Mouse (Mus musculus): Measurements from ENCODE around the gene G530012D18Rik.
"Not testable (repeated sequence)": the region's sequence is repeated elsewhere in the genome, so short reads cannot be mapped to it uniquely, and the experiment has no call there.

The G530012D18Rik gene

DNA sequence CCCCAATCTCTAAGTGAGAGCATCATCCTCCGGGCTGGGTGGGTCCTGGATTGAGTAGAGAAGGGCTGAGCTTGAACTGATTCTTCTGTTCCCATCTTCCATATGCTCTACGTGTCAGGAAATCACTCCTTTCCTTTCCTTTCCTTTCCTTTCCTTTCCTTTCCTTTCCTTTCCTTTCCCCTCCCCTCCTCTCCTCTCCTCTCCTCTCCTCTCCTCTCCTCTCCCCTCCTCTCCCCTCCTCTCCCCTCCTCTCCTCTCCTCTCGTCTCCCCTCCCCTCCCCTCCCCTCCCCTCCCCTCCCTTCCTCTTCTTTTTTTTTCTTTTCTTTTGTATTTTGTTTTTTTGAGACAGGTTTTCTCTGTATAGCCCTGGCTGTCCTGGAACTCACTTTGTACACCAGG lies at the start of gene G530012D18Rik:
Gene G530012D18Rik (plus strand): TSS at position 301 of the 400 bp plus-strand sequence.
- DNase-seq, result not testable (repeated sequence)

- not testable (repeated sequence) for DNase-seq
Observed at GRCm38 (mm10) chr1:85526401-85526800, 49.1 kb upstream of the G530012D18Rik start.

GRCm38 (mm10) chr1:85528451-85529110 lies 46.9 kb upstream of the G530012D18Rik start:
- DNase-seq, result not testable (repeated sequence)

DNA sequence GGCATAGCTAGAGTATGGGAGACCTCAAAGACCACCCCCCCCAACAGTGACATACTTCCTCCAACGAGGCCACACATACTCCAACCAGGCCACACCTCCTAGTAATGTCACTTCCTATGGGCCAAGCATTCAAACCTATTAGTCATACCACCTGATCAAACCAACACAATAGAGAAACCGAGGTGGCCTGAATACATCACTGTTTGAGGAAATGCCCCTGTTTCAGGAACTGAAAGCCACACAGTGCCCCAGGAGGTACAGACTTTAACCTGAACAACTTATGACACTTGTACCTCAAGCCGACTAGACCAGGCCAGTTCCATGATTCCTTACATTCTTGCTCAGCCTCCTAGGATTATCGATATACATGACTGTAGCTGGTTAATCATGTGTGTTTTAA lies 31.7 kb upstream of the G530012D18Rik start:
- DNase-seq, result not testable (repeated sequence)

DNA sequence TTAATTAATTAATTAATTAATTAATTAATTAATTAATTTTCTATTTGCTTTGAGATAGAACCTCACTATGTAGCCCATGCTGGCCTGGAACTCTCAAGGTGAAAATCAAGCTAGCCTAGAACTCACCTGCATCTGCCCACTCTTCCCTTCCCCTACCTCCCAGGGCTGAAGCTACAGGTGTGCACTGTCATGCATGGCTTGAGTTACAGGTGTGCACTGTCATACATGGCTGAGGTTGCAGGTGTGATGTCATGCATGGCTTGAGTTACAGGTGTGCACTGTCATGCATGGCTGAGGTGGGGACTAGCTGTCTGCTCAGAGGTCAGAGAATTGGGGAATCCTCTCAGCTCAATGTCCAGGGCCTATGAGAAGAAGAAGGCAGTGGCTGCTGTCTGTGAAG lies 29.0 kb upstream of the G530012D18Rik start:
- not testable (repeated sequence) for DNase-seq

- peak; percentile 16 for DNase-seq
Observed at GRCm38 (mm10) chr1:85555261-85555660, 20.2 kb upstream of the G530012D18Rik start.

DNA sequence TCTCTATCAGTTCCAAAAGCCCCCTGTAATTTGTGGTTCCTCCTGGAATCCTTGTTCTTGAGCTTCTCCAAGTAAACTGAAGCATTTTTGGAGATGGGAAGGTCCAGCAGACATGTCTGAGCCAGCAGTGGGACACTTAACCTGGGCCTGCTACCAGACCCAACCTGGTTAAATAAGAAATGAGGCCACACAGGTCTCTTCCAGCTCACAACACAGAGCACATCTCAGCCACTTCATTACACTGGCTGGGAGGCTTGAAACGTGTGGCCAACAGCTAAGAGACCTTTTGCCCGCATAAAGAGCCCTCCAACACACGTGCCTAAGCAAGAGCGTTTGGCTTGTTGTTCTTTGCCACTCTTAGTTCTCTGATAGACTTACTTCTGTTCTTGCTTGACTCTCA lies 1.9 kb upstream of the G530012D18Rik start:
- DNase-seq, result not testable (repeated sequence)

DNA sequence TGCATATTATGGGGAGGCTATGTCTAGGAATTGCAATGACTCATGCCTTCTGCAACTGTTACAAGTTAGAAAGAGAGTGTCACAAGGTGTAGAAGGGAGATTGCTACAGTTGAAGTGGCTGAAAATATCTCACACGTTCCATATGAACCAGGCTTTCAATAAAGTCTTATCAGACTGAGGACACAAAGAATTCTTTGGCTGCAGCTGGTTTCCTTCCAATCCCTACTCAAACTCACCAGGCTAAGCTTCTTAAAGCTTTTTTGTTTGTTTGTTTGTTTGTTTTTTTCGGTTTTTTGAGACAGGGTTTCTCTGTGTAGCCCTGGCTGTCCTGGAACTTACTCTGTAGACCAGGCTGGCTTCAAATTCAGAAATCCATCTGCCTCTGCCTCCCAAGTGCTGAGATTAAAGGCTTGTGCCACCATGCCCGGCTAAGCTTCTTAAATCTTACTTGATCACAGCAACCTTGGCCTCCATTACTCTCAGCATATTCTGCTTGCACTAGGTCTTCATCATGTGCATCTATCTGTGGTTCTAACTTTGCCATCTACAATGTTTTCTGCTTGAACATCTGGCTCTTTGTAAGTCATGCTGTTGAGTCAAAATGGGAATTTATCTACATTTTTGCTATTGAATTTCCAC lies 3.0 kb downstream of the G530012D18Rik start:
- not testable (repeated sequence) for DNase-seq

GRCm38 (mm10) chr1:85579199-85580147 lies 4.0 kb downstream of the G530012D18Rik start:
- not testable (repeated sequence) for DNase-seq

- not testable (repeated sequence) for DNase-seq
Observed at GRCm38 (mm10) chr1:85580148-85580534, 4.7 kb downstream of the G530012D18Rik start.

DNA sequence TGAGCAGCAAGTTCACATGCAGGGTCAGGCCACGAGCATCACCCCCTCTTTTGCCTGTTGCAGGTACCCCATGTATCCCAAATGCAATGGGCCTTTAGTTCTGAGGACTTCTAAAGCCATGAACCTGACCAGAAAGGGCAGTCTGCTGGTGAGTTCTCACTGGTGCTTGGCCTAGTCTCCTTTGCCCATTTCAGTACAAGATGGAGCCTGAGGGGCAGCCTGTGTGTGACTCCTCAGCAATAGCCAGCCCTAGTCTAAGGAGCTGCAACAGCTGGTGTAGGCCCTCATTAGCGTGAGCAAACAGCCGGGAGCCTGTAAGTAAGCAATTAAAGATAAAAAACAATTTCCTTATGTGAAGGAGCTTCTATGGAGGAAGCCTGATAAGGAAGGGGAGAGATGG lies 5.1 kb downstream of the G530012D18Rik start:
- not testable (repeated sequence) for DNase-seq

GRCm38 (mm10) chr1:85581518-85581917 lies 6.0 kb downstream of the G530012D18Rik start:
- DNase-seq, result not testable (repeated sequence)

GRCm38 (mm10) chr1:85588697-85589096 lies 13.2 kb downstream of the G530012D18Rik start:
- DNase-seq, result not testable (repeated sequence)

- DNase-seq, result not testable (repeated sequence)
Observed at GRCm38 (mm10) chr1:85592526-85592925, 17.1 kb downstream of the G530012D18Rik start.

DNA sequence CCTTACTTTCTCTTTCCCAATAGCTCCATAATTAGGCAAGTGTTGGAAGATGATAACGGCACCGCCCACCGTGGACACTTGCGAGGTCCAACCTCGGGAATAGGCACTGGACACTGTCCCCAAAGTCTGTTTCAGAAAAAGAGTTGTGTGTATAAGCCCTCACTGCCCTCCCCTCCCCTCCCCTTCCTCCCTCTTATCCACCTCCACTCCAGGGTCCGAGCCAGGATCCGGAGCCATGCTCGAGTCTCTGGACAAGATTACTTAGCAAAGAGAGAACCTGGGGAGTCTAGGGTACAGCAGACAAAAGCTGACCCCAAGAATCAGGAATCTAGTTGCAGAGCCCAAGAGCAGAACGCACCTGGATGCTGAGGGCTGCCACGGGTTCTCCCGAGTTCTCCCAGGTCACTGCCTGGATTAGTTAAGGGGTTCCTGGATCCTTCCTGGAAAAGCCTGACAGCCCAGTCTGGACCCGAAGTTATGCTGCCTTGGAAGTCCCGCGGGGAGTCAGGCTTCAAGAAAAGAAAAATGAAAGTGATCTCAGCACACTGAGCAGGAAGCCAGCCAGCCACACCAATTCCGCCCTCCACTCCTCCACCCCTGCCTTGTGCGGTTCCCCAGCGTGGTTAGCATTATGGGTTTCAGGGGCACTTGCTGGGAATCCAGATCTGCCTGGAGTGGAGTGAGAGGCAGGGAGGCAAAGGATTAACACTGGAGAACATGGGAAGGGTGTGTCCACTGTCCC lies 23.0 kb downstream of the G530012D18Rik start, which contains the start of gene Sp110:
Gene Sp110 (minus strand): TSS at position 547 of the 742 bp plus-strand sequence.
- DNase-seq, result not testable (repeated sequence)

DNA sequence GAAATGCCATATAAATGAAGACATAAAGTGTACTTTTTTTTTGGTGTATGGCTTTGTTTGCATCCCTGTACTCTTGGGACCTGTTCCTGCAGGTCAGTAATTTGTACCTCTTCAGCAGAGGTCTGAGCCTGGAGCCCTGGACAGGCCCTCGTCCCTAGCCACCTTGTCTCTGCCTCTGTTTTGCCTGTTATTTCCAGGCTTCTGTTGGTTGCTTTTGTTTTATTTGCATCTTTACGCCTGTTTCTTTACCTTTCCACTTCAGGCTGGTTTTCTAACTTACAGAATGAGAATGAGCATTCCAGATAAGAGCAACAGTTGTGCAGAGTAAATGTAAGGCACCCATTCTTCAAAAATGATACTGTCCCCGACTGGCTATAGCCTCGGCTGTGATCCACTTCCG lies 24.6 kb downstream of the G530012D18Rik start, which contains the start of gene Sp140:
Gene Sp140 (plus strand): TSS at position 301 of the 400 bp plus-strand sequence.
- not testable (repeated sequence) for DNase-seq

- DNase-seq, result not testable (repeated sequence)
Observed at GRCm38 (mm10) chr1:85600794-85601193, 25.3 kb downstream of the G530012D18Rik start.

DNA sequence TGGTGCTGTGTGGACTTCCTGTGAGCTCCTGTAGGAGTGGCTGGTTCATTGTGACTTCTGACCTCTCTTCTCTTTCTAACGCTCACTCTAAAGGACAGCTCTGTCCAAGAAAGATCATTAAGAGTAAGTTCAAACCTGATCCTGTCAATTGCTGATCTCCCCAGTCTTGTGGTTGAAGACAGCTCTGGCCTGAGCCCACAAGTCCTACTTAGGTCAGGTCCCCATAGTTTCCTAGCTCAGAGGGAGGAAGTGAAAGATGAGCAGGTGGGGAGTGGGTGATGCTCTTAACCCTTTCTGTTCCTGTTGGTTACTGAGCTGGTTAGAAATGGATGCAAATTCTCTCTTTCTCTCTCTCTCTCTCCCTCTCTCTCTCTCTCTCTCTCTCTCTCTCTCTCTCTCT lies 28.9 kb downstream of the G530012D18Rik start:
- DNase-seq, result not testable (repeated sequence)

DNA sequence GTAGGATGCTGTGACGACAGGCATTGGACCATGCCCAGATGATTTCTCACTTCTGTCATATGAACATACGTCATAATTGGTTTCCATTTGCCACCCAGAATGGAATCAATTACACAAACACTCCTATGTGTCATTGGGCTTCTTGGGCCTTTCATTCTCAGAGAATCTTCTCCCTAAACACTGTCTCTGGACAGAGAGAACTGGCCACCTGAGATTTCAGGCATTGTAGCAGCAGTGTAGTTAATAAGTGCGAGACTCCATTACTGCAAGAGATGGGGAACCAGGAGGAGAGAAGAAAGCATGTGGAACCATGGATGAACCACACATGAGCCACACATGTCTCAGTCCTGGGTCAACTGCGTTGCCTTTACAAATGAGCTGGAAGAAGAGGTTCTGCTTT lies 32.9 kb downstream of the G530012D18Rik start:
- DNase-seq, result not testable (repeated sequence)

GRCm38 (mm10) chr1:85610581-85610980 lies 35.1 kb downstream of the G530012D18Rik start:
- DNase-seq, result not testable (repeated sequence)

DNA sequence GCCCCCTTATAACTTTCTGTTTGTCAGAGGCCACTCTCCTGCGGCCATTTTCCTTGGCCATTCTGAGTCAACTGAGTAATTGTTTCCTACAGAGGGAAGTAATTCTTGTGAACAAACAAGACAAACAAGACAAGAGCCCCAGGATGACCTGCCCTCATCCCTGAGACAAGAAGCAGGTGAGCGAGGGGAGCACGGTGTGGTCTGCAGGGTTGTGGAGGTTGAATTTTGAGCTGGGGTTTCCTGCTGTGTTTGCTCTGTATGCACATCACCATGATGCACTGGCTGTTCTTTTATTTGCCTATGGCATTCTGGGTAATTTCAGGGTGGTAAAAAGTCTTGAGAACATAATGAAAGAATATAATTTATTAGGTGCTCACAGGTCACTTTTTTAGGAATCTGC lies 39.6 kb downstream of the G530012D18Rik start:
- DNase-seq, result not testable (repeated sequence)

- not testable (repeated sequence) for DNase-seq
Observed at GRCm38 (mm10) chr1:85615819-85616218, 40.3 kb downstream of the G530012D18Rik start.
